Mouse (Mus musculus) liver, embryonic 16.5 days (tissue): ENCODE measurements at regions not wholly inside any gene's neighbourhood (a gene's known extent, or its start where the extent isn't known, plus 50 kb on each side); places are given as distances from the start of the nearest gene placed in this dataset.

Experiments used
- ATAC-seq: fragments of 200-750 bp; cut with Nextera tagmentation; 2 replicates; pipeline ENCODE4 v1.8.0; 2017; ENCODE audit warnings: low read depth, mild to moderate bottlenecking, moderate number of reproducible peaks, moderate library complexity
- H3K27ac ChIP-seq: fragments of 300-500 bp; sonication (generic); 2 replicates; pipeline ENCODE4 v1.5.1; 2014; ENCODE audit warnings: mild to moderate bottlenecking, low read length
- H3K27me3 ChIP-seq: fragments of 300-500 bp; sonication (generic); 2 replicates; pipeline ENCODE4 v1.6.1; 2014; ENCODE audit warnings: low read depth, low read length, mixed read lengths; ENCODE audit not compliant: control insufficient read depth, insufficient read depth
- H3K36me3 ChIP-seq: fragments of 300-500 bp; sonication (generic); 2 replicates; pipeline ENCODE4 v1.6.1; 2014; ENCODE audit warnings: mild to moderate bottlenecking; ENCODE audit not compliant: control insufficient read depth, insufficient read depth
- H3K4me1 ChIP-seq: fragments of 300-500 bp; sonication (generic); 2 replicates; pipeline ENCODE4 v1.6.1; 2014; ENCODE audit warnings: low read depth, low read length, mixed read lengths; ENCODE audit not compliant: control insufficient read depth
- H3K4me2 ChIP-seq: fragments of 300-500 bp; sonication (generic); 2 replicates; pipeline ENCODE4 v1.6.1; 2014; ENCODE audit warnings: low read depth, low read length, mixed read lengths
- H3K4me3 ChIP-seq: fragments of 300-500 bp; sonication (generic); 2 replicates; pipeline ENCODE4 v1.5.1; 2014; ENCODE audit warnings: low read depth, mild to moderate bottlenecking, low read length
- H3K9ac ChIP-seq: fragments of 300-500 bp; sonication (generic); 2 replicates; pipeline ENCODE4 v1.6.1; 2014; ENCODE audit warnings: low read depth, low read length
- H3K9me3 ChIP-seq: fragments of 300-500 bp; sonication (generic); replicated peaks from 2 replicates; pipeline ENCODE4 v1.6.1; 2016; ENCODE audit warnings: low read length; ENCODE audit not compliant: control insufficient read depth
- WGBS: fragments of 180-500 bp; shearing (Covaris S2); extraction: QIAGEN DNeasy Blood & Tissue Kit; methylation state at CpG from one replicate; pipeline ENCODE4 v1.1.7; 2014; ENCODE audit not compliant: insufficient replicate concordance; 5-methylcytosine and 5-hydroxymethylcytosine counted together

- Histone ChIP-seq H3K27ac (no peak overlapping the region), H3K4me3 (no peak overlapping the region)
- 51% methylated on average over 9 of the region's 9 CpGs for WGBS
Measured at GRCm38 (mm10) chr3:38820787-38821186, 66.0 kb upstream of the Fat4 start.

GRCm38 (mm10) chr3:38820315-38820714 lies 66.4 kb upstream of the Fat4 start:
- H3K4me3 ChIP-seq: no peak overlapping the region
- no peaks in the 10 kb centered on the region for H3K27me3 ChIP-seq
- WGBS: 71% methylated on average over 7 of the region's 7 CpGs

More at GRCm38 (mm10) chr3:38820787-38821186, 66.0 kb upstream of the Fat4 start:
- Histone ChIP-seq H3K27me3 (no peaks in the 10 kb centered on the region), H3K9me3 (no peaks in the 10 kb centered on the region), H3K36me3 (no peaks in the 10 kb centered on the region), H3K4me1 (no peaks in the 10 kb centered on the region), H3K9ac (no peak overlapping the region), H3K4me2 (no peak overlapping the region)
- no peak for ATAC-seq

GRCm38 (mm10) chr3:38817651-38818050 lies 69.1 kb upstream of the Fat4 start:
- WGBS: 72% methylated on average over 5 of the region's 5 CpGs

More at GRCm38 (mm10) chr3:38820315-38820714, 66.4 kb upstream of the Fat4 start:
- no peaks in the 10 kb centered on the region for H3K36me3 ChIP-seq
- no peaks in the 10 kb centered on the region for H3K9me3 ChIP-seq
- no peak overlapping the region for H3K27ac ChIP-seq
- no peak for ATAC-seq
- no peaks in the 10 kb centered on the region for H3K4me1 ChIP-seq
- H3K4me2 ChIP-seq: no peak overlapping the region
- H3K9ac ChIP-seq: no peak overlapping the region

GRCm38 (mm10) chr3:38812457-38812856 lies 74.3 kb upstream of the Fat4 start:
- no peak overlapping the region for H3K4me3 ChIP-seq
- no peaks in the 10 kb centered on the region for H3K27me3 ChIP-seq
- no peak overlapping the region for H3K27ac ChIP-seq
- no peak for ATAC-seq
- no peaks in the 10 kb centered on the region for H3K4me1 ChIP-seq
- no peak overlapping the region for H3K9ac ChIP-seq
- WGBS: 70% methylated on average over 4 of the region's 4 CpGs
- H3K9me3 ChIP-seq: no peaks in the 10 kb centered on the region
- no peak overlapping the region for H3K4me2 ChIP-seq
- no peaks in the 10 kb centered on the region for H3K36me3 ChIP-seq

More at GRCm38 (mm10) chr3:38817651-38818050, 69.1 kb upstream of the Fat4 start:
- Histone ChIP-seq H3K4me1 (no peaks in the 10 kb centered on the region), H3K9me3 (no peaks in the 10 kb centered on the region), H3K4me3 (no peak overlapping the region), H3K9ac (no peak overlapping the region), H3K4me2 (no peak overlapping the region), H3K27me3 (no peaks in the 10 kb centered on the region), H3K36me3 (no peaks in the 10 kb centered on the region), H3K27ac (no peak overlapping the region)
- ATAC-seq: no peak

- Histone ChIP-seq H3K36me3 (no peaks in the 10 kb centered on the region), H3K27me3 (no peaks in the 10 kb centered on the region), H3K4me3 (no peak overlapping the region), H3K9me3 (no peaks in the 10 kb centered on the region), H3K4me2 (no peak overlapping the region), H3K9ac (no peak overlapping the region), H3K4me1 (no peaks in the 10 kb centered on the region), H3K27ac (no peak overlapping the region)
- no peak for ATAC-seq
- 63% methylated on average over 8 of the region's 8 CpGs for WGBS
Measured at GRCm38 (mm10) chr3:38811635-38812034, 75.1 kb upstream of the Fat4 start.

- WGBS: 51% methylated on average over 1 of the region's 1 CpGs
Measured at GRCm38 (mm10) chr3:38806469-38807055, 80.2 kb upstream of the Fat4 start.

GRCm38 (mm10) chr3:38806036-38806435 lies 80.7 kb upstream of the Fat4 start:
- Histone ChIP-seq H3K9ac (no peak overlapping the region), H3K27me3 (no peaks in the 10 kb centered on the region), H3K9me3 (no peaks in the 10 kb centered on the region), H3K27ac (no peak overlapping the region), H3K4me1 (no peaks in the 10 kb centered on the region), H3K36me3 (no peaks in the 10 kb centered on the region), H3K4me2 (no peak overlapping the region), H3K4me3 (no peak overlapping the region)
- WGBS: 73% methylated on average over 5 of the region's 5 CpGs
- no peak for ATAC-seq

More at GRCm38 (mm10) chr3:38806469-38807055, 80.2 kb upstream of the Fat4 start:
- Histone ChIP-seq H3K4me1 (no peaks in the 10 kb centered on the region), H3K4me3 (no peak overlapping the region), H3K4me2 (no peak overlapping the region), H3K27ac (no peak overlapping the region), H3K9me3 (no peaks in the 10 kb centered on the region), H3K27me3 (no peaks in the 10 kb centered on the region), H3K36me3 (no peaks in the 10 kb centered on the region), H3K9ac (no peak overlapping the region)
- ATAC-seq: no peak

GRCm38 (mm10) chr3:38795646-38796301 lies 91.0 kb upstream of the Fat4 start:
- H3K4me2 ChIP-seq: no peak overlapping the region
- no peaks in the 10 kb centered on the region for H3K9me3 ChIP-seq
- no peaks in the 10 kb centered on the region for H3K36me3 ChIP-seq
- no peaks in the 10 kb centered on the region for H3K27me3 ChIP-seq
- no peak for ATAC-seq
- no peaks in the 10 kb centered on the region for H3K4me1 ChIP-seq
- H3K4me3 ChIP-seq: no peak overlapping the region
- WGBS: 70% methylated on average over 11 of the region's 11 CpGs
- H3K9ac ChIP-seq: no peak overlapping the region
- H3K27ac ChIP-seq: no peak overlapping the region

- Histone ChIP-seq H3K27me3 (no peaks in the 10 kb centered on the region), H3K27ac (no peak overlapping the region), H3K4me3 (no peak overlapping the region), H3K9ac (no peak overlapping the region), H3K9me3 (no peaks in the 10 kb centered on the region), H3K4me1 (no peaks in the 10 kb centered on the region), H3K36me3 (no peaks in the 10 kb centered on the region), H3K4me2 (no peak overlapping the region)
- 46% methylated on average over 3 of the region's 3 CpGs for WGBS
- no peak for ATAC-seq
Measured at GRCm38 (mm10) chr3:38793221-38793620, 93.5 kb upstream of the Fat4 start.
